Mouse (Mus musculus) intestine, postnatal 0 days (tissue): ENCODE data around the gene Rhobtb3. TPM values are rescaled to one million over a fixed set of nuclear protein-coding genes. Genes with fewer than 3 reads are reported as not detected.
"Not testable (repeated sequence)": the region's sequence is repeated elsewhere in the genome, so short reads cannot be mapped to it uniquely, and the experiment has no call there.

Experiments
- ATAC-seq: fragments of 200-750 bp; cut with Nextera tagmentation; 2 replicates; pipeline ENCODE4 v1.8.0; 2017; ENCODE audit warnings: mild to moderate bottlenecking, moderate TSS enrichment, moderate library complexity
- H3K27ac ChIP-seq: fragments of 300-500 bp; sonication (generic); 2 replicates; pipeline ENCODE4 v1.5.1; 2014; ENCODE audit warnings: mild to moderate bottlenecking, low read depth, low read length, moderate library complexity
- H3K27me3 ChIP-seq: fragments of 300-500 bp; sonication (generic); replicated peaks from 2 replicates; pipeline ENCODE4 v1.6.1; 2014; ENCODE audit warnings: low read length, mixed read lengths; ENCODE audit not compliant: control insufficient read depth, insufficient read depth
- H3K36me3 ChIP-seq: fragments of 300-500 bp; sonication (generic); 2 replicates; pipeline ENCODE4 v1.6.1; 2014; ENCODE audit warnings: mild to moderate bottlenecking, moderate library complexity; ENCODE audit not compliant: control insufficient read depth, insufficient read depth
- H3K4me1 ChIP-seq: fragments of 300-500 bp; sonication (generic); replicated peaks from 2 replicates; pipeline ENCODE4 v1.6.1; 2014; ENCODE audit warnings: antibody characterized with exemption, low read length, mixed read lengths; ENCODE audit not compliant: control insufficient read depth, insufficient read depth
- H3K4me2 ChIP-seq: fragments of 300-500 bp; sonication (generic); replicated peaks from 2 replicates; pipeline ENCODE4 v1.6.1; 2014; ENCODE audit warnings: low read depth, mild to moderate bottlenecking, moderate library complexity
- H3K4me3 ChIP-seq: fragments of 300-500 bp; sonication (generic); 2 replicates; pipeline ENCODE4 v1.5.1; 2014; ENCODE audit warnings: low read depth, low read length
- H3K9ac ChIP-seq: fragments of 300-500 bp; sonication (generic); 2 replicates; pipeline ENCODE4 v1.6.1; 2014; ENCODE audit warnings: mild to moderate bottlenecking, low read depth, low read length
- H3K9me3 ChIP-seq: fragments of 300-500 bp; sonication (generic); 2 replicates; pipeline ENCODE4 v1.6.1; 2016; ENCODE audit warnings: mixed run types; ENCODE audit not compliant: control insufficient read depth
- CTCF ChIP-seq: sonication (generic); IDR thresholded peaks from 2 replicates; pipeline ENCODE4 v1.5.1; 2016; ENCODE audit warnings: low read depth, mild to moderate bottlenecking, control low read depth, antibody characterized with exemption, moderate library complexity
- WGBS: fragments of 180-500 bp; shearing (Covaris S2); extraction: QIAGEN DNeasy Blood & Tissue Kit; methylation state at CpG from one replicate; pipeline ENCODE4 v1.1.7; 2014; 5-methylcytosine and 5-hydroxymethylcytosine counted together
- polyA plus RNA-seq: library from polyadenylated mRNA; unstranded; fragments of >200 nt; fragmentation: Nextera tagmentation; extraction: Ambion mirVana; gene quantifications from 2 replicates; pipeline ENCODE4 v1.2.1, GENCODE M21; 2015

The Rhobtb3 gene
- polyA plus RNA-seq, 1 experiment from 2014 or later, result 10.1 TPM

GRCm38 (mm10) chr13:75879756-75880155, 64.0 kb downstream of the Rhobtb3 start:
- Histone ChIP-seq H3K9ac (no peak overlapping the region), H3K27me3 (no peaks in the 10 kb centered on the region), H3K36me3 (0 out of 2 replicates have a peak, but pooled peaks cover 8% of the 10 kb centered on the region), H3K27ac (no peak overlapping the region), H3K4me2 (no peak overlapping the region), H3K4me3 (no peak overlapping the region), H3K9me3 (no peaks in the 10 kb centered on the region), H3K4me1 (no peaks in the 10 kb centered on the region)
- WGBS, result 65% methylated on average over 3 of the region's 3 CpGs
- no peak for TF ChIP-seq CTCF
- no peak for ATAC-seq

DNA sequence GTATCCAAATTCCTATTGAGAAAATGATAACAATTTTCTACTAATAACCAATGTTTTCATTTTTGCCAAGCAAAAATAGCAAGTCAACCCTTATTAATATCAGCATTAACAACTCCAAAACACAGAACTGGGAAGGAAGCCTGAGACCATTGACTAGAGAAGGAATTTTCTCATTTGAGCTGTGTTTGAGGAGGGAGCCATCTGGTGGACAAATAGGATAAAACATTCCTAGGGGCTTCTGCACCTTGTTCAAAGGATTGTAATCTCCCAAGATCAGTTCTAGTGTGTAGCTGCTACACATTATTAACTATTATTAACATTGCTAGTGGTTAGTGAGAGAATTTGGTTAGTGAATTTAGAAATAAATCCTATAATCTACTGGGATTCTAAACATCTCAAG, 65.8 kb downstream of the Rhobtb3 start:
- H3K27ac ChIP-seq, result no peak overlapping the region
- no peak overlapping the region for H3K4me3 ChIP-seq
- no peaks in the 10 kb centered on the region for H3K27me3 ChIP-seq
- no peaks in the 10 kb centered on the region for H3K4me1 ChIP-seq
- 0 out of 2 replicates have a peak, but pooled peaks cover 8% of the 10 kb centered on the region for H3K36me3 ChIP-seq
- H3K9me3 ChIP-seq, result no peaks in the 10 kb centered on the region
- no peak overlapping the region for H3K9ac ChIP-seq
- H3K4me2 ChIP-seq, result no peak overlapping the region
- no peak for ATAC-seq
- TF ChIP-seq CTCF, result peak; percentile 92

DNA sequence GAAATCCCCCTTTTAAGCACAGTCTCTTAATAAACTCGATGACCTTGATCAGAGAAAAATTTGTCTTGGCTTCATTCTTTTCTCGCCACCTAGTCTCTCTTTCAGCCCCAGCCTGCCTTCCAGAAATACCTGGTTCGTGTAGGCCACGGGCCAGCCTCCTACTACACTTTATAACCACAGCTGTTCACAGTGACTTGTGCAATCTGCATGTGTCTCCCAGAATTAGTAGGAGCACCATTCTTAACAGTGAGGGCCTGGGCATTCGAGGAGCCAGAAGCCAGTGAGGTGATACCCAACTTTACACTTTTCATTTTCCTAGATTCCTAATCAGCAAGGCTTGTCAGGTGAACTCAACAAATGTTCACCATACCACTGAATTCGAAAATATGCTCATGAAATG, 67.1 kb downstream of the Rhobtb3 start:
- Histone ChIP-seq H3K9ac (no peak overlapping the region), H3K27ac (no peak overlapping the region), H3K4me3 (no peak overlapping the region), H3K4me2 (no peak overlapping the region), H3K4me1 (no peaks in the 10 kb centered on the region), H3K36me3 (peaks cover 9% of the 10 kb centered on the region; the same call in 1 of the 2 replicates), H3K27me3 (no peaks in the 10 kb centered on the region), H3K9me3 (no peaks in the 10 kb centered on the region)
- no peak for ATAC-seq
- TF ChIP-seq CTCF, result no peak
- WGBS, result 68% methylated on average over 6 of the region's 6 CpGs

GRCm38 (mm10) chr13:75876188-75876587, 67.5 kb downstream of the Rhobtb3 start:
- not testable (repeated sequence) for H3K4me1 ChIP-seq, H3K9ac ChIP-seq, H3K27ac ChIP-seq, ATAC-seq, H3K27me3 ChIP-seq, H3K9me3 ChIP-seq, H3K4me2 ChIP-seq, H3K4me3 ChIP-seq
- 73% methylated on average over 7 of the region's 7 CpGs for WGBS
- peaks cover 13% of the 10 kb centered on the region; the same call in 1 of the 2 replicates for H3K36me3 ChIP-seq

- H3K27me3 ChIP-seq, result no peaks in the 10 kb centered on the region
- no peaks in the 10 kb centered on the region for H3K9me3 ChIP-seq
- ATAC-seq, result peak; percentile 89
- no peak for TF ChIP-seq CTCF
- no peak overlapping the region for H3K4me3 ChIP-seq
- peak overlapping the region; percentile 63 for H3K27ac ChIP-seq
- no peak overlapping the region for H3K9ac ChIP-seq
- no peak overlapping the region for H3K4me2 ChIP-seq
- H3K4me1 ChIP-seq, result no peaks in the 10 kb centered on the region
- 46% methylated on average over 4 of the region's 4 CpGs for WGBS
- H3K36me3 ChIP-seq, result peaks cover 16% of the 10 kb centered on the region; the same call in 1 of the 2 replicates
Measured at GRCm38 (mm10) chr13:75874608-75875376, 68.9 kb downstream of the Rhobtb3 start.

DNA sequence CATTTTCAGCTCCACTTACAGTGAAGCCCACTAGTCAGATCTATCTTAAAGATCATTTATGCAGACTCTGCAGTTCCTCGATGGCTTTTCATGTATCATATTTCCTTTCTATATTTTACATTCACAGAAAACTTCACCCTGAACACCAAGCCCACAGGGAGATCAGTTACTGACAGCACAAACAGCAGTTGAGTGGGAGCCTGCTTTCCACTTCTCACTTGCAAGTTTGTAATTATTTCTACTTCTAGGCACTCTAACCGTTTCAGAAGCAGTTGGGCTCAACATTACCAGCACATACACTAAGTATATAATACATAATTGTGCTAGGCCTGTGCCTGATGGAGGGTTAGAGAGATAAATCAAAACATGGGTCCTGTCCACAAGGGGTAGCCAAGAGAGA, 75.8 kb downstream of the Rhobtb3 start:
- H3K27me3 ChIP-seq, result no peaks in the 10 kb centered on the region
- WGBS, result 94% methylated on average over 2 of the region's 2 CpGs
- no peak for TF ChIP-seq CTCF
- H3K27ac ChIP-seq, result no peak overlapping the region
- no peak for ATAC-seq
- H3K9me3 ChIP-seq, result no peaks in the 10 kb centered on the region
- H3K4me2 ChIP-seq, result no peak overlapping the region
- no peaks in the 10 kb centered on the region for H3K4me1 ChIP-seq
- no peak overlapping the region for H3K9ac ChIP-seq
- peaks cover 15% of the 10 kb centered on the region; the same call in 1 of the 2 replicates for H3K36me3 ChIP-seq
- H3K4me3 ChIP-seq, result no peak overlapping the region
